In genomic region chr14:46723828-46724227, GRCm38 (mm10) we compare ENCODE assay signal across 8 mouse cellular contexts. TPM values are rescaled to one million over a fixed set of nuclear protein-coding genes. Genes with fewer than 3 reads are reported as not detected.
DNase-seq lines count a peak whose midpoint lies in the region; ATAC-seq lines count a peak whose summit lies in the region.

No protein-coding gene starts in this region.

- 41% methylated on average over 3 of the region's 3 CpGs for WGBS in midbrain, embryonic 11.5 days
- WGBS in midbrain, embryonic 10.5 days, result 37% methylated on average over 3 of the region's 3 CpGs
- WGBS in midbrain, embryonic 15.5 days, result 35% methylated on average over 3 of the region's 3 CpGs

- H3K4me2 ChIP-seq in midbrain, embryonic 11.5 days, result no peak overlapping the region
- H3K4me2 ChIP-seq in midbrain, embryonic 15.5 days, result no peak overlapping the region

- H3K9ac ChIP-seq in midbrain, embryonic 11.5 days (ENCODE audit: low read length), result no peak overlapping the region
- no peak overlapping the region for H3K9ac ChIP-seq in midbrain, embryonic 15.5 days

- no peak overlapping the region for H3K27ac ChIP-seq in midbrain, embryonic 11.5 days (ENCODE audit: low read depth, low read length)
- no peak overlapping the region for H3K27ac ChIP-seq in midbrain, embryonic 10.5 days (replicated peaks)
- no peak overlapping the region for H3K27ac ChIP-seq in midbrain, embryonic 15.5 days

- 0 out of 2 replicates have a peak, but pooled peaks have one; percentile 52 for ATAC-seq in midbrain, embryonic 11.5 days (ENCODE audit: low FRiP score)
- peak; percentile 55; the same call in 1 of the 2 replicates for ATAC-seq in granulocyte monocyte progenitor cell, adult 5-6 weeks (replicated peaks; ENCODE audit: poor library complexity, severe bottlenecking)
- ATAC-seq in midbrain, embryonic 15.5 days (replicated peaks), result peak; percentile 70

- H3K4me3 ChIP-seq in midbrain, embryonic 11.5 days (ENCODE audit: low read depth, low read length), result no peak overlapping the region
- H3K4me3 ChIP-seq in midbrain, embryonic 10.5 days, result no peak overlapping the region
- no peak overlapping the region for H3K4me3 ChIP-seq in midbrain, embryonic 15.5 days

- H3K9me3 ChIP-seq in midbrain, embryonic 11.5 days (ENCODE audit: control insufficient read depth, low read length), result no peaks in the 10 kb centered on the region
- H3K9me3 ChIP-seq in midbrain, embryonic 10.5 days (replicated peaks), result no peaks in the 10 kb centered on the region
- H3K9me3 ChIP-seq in midbrain, embryonic 15.5 days, result no peaks in the 10 kb centered on the region

- peak; percentile 12 to 38 for DNase-seq in cerebellum, postnatal 14 days
- DNase-seq in cerebellum, adult 11 months, result no peak
- DNase-seq in midbrain, embryonic 11.5 days (ENCODE audit: low spot score, missing footprints), result peak; percentile 94
- no peak for DNase-seq in midbrain, embryonic 10.5 days (ENCODE audit: low spot score)
- no peak for DNase-seq in right cerebral cortex, postnatal 4 days
- no peak for DNase-seq in adrenal gland, adult 8-10 months

- H3K4me1 ChIP-seq in midbrain, embryonic 11.5 days (ENCODE audit: control insufficient read depth, insufficient read depth, low read length), result no peaks in the 10 kb centered on the region
- H3K4me1 ChIP-seq in midbrain, embryonic 10.5 days, result no peaks in the 10 kb centered on the region
- no peaks in the 10 kb centered on the region for H3K4me1 ChIP-seq in midbrain, embryonic 15.5 days

- no peaks in the 10 kb centered on the region for H3K36me3 ChIP-seq in midbrain, embryonic 11.5 days (ENCODE audit: control insufficient read depth, insufficient read depth, low read length)
- no peaks in the 10 kb centered on the region for H3K36me3 ChIP-seq in midbrain, embryonic 10.5 days
- no peaks in the 10 kb centered on the region for H3K36me3 ChIP-seq in midbrain, embryonic 15.5 days (replicated peaks)

- no peaks in the 10 kb centered on the region for H3K27me3 ChIP-seq in midbrain, embryonic 11.5 days (ENCODE audit: control insufficient read depth, insufficient read depth, low read length)
- 0 out of 2 replicates have a peak, but pooled peaks cover 4% of the 10 kb centered on the region for H3K27me3 ChIP-seq in midbrain, embryonic 10.5 days (ENCODE audit: low read depth, poor library complexity, severe bottlenecking)
- H3K27me3 ChIP-seq in midbrain, embryonic 15.5 days (replicated peaks), result no peaks in the 10 kb centered on the region

RNA-seq across cellular contexts. Expression of gene Cdkn3, which starts 36.5 kb away (rescaled TPM):
- 47.2 and 53.8 TPM in 2 replicates for polyA plus RNA-seq in midbrain, embryonic 11.5 days (2014; fragmentation: Nextera tagmentation; extraction: Ambion mirVana)
- 51.4 and 56.5 TPM in 2 replicates for polyA plus RNA-seq in midbrain, embryonic 10.5 days (2016; fragmentation: Nextera tagmentation; extraction: Ambion mirVana)
- total RNA-seq in granulocyte monocyte progenitor cell, adult 5-6 weeks (2014; fragmentation: Nextera tagmentation), result 16.5 and 38.8 TPM in 2 replicates
- 26.6 and 39.0 TPM in 2 replicates for total RNA-seq in granulocyte monocyte progenitor cell, adult 5-6 weeks (2017)
- polyA plus RNA-seq in midbrain, embryonic 15.5 days (2015; fragmentation: Nextera tagmentation; extraction: Ambion mirVana), result 8.6 TPM in 2 replicates
- 1 to 10 TPM in 1 of 4 experiments, under 1 TPM in 3; 0.24 to 1.4 (median 0.68) TPM for total RNA-seq in adrenal gland, adult 8-10 months (2022)

Comparison
In these comparisons a context has a peak if more than half of its experiments do, and no peak if none do; other contexts are left out.
1. DNase-seq: peak in cerebellum, postnatal 14 days (2 of 2) and midbrain, embryonic 11.5 days (single experiment); none in cerebellum, adult 11 months (single experiment), midbrain, embryonic 10.5 days (single experiment), right cerebral cortex, postnatal 4 days (single experiment) and adrenal gland, adult 8-10 months (single experiment).
2. Peak in every context shown above with its lines, with median percentiles within 50 percentile points of each other: ATAC-seq.